ENCODE assay signal across 8 mouse cellular contexts in genomic region chr6:108098171-108098845, GRCm38 (mm10). TPM values are rescaled to one million over a fixed set of nuclear protein-coding genes. Genes with fewer than 3 reads are reported as not detected.
DNase-seq lines count a peak whose midpoint lies in the region; ATAC-seq lines count a peak whose summit lies in the region.

No protein-coding gene starts in this region.

- DNase-seq in Muller cell, postnatal 12 days (ENCODE audit: inconsistent ontology term): peak; percentile 77
- peak; percentile 75 to 86 for DNase-seq in cerebellum, postnatal 10 days
- DNase-seq in gastrocnemius, postnatal 10 days: peak; percentile 48
- peak; percentile 54 for DNase-seq in hindlimb bud, embryonic 11.5 days (ENCODE audit: extremely low spot score, low read depth, low spot score)
- DNase-seq in left cerebral cortex, adult 18-20 months (ENCODE audit: low spot score in 2 of 2): peak; percentile 46 to 53
- DNase-seq in right cerebral cortex, adult 2 months (ENCODE audit: low spot score in 2 of 2): peak; percentile 60
- DNase-seq in urinary bladder, postnatal 36 days (ENCODE audit: low spot score in 2 of 2): peak; percentile 48 to 59

- peak; percentile 100 for ATAC-seq in megakaryocyte progenitor cell, adult 5-6 weeks (replicated peaks; ENCODE audit: poor library complexity)

RNA-seq across cellular contexts. Expression of gene Setmar, which starts 33.5 kb away (rescaled TPM):
- 1 to 10 TPM; 4.1 to 5.0 TPM for total RNA-seq in gastrocnemius, postnatal 10 days (2021)
- total RNA-seq in left cerebral cortex, adult 18-20 months (2021): 10 to 100 TPM in 1 of 2 experiments, 1 to 10 TPM in 1; 9.5 to 10.4 TPM
- total RNA-seq in megakaryocyte progenitor cell, adult 5-6 weeks (2015): 7.2 and 8.7 TPM in 2 replicates
- total RNA-seq in megakaryocyte progenitor cell, adult 5-6 weeks (2017): 2.5 and 2.6 TPM in 2 replicates

Comparison
In these comparisons a context has a peak if more than half of its experiments do, and no peak if none do; other contexts are left out.
1. Peak in every context shown above with its lines: DNase-seq and ATAC-seq.